Mouse (Mus musculus) embryo, embryonic 11.5 days (tissue): ENCODE results near the gene Crnkl1.

Experiments
- DNase-seq: peaks from one replicate; pipeline ENCODE4 v3.0.0-alpha.2; 2012; ENCODE audit warnings: low read depth, low spot score

Gene Crnkl1

DNA sequence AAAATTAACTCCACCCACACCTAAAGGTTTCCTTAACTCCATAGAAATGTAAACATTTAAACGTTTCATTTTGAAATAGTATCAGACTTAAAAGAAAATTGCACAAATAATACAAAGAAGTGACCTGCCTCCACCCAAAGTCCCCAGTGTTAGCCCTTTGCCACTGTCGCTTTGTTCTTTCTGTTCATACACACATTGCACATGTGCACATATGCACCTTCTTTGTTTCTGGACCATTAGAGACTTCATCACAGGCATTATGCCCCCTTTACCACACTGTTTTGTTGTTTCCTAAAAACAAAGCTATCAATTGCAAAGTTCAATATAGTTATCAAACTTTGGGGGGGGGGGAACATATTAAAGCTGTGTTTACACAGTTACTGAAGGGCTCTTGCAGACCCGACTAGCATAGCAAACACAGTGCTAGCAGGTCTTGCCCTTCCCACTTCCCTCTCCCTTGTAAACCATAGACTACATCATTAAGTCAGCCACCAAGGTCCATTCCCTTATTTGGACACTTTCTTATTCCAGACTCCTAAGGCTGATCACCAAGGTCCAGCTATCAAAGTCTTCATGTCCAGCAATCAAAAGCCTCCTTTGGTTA is 59.8 kb downstream of the Crnkl1 start:
- no peak for DNase-seq

- DNase-seq, result no peak
Observed at GRCm38 (mm10) chr2:145873953-145874352, 60.9 kb downstream of the Crnkl1 start.

GRCm38 (mm10) chr2:145872099-145872498 is 62.7 kb downstream of the Crnkl1 start:
- no peak for DNase-seq

DNA sequence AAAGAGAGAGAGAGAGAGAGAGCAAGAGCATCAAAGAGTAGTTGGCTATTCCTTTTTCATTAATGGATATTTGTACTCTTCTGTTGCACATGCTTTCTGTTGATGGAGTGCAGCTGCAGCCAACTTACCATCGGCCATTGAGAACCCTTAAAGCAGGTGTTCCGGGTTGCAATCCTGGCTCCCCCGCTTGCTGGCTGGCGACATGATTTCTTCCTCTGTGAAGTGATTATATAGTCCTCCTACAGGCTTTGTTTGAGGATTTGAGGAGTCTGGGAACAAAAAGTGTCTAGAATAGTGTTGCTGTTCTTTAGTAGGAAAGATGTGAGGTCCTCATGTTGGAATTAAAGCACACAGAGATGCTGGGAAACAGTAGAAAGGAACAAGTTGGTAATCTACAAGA is 63.5 kb downstream of the Crnkl1 start:
- no peak for DNase-seq
